Mouse (Mus musculus) heart, adult 9 months (tissue): ENCODE measurements around the gene Gm29866.
"Not testable (repeated sequence)": the region's sequence is repeated elsewhere in the genome, so short reads cannot be mapped to it uniquely, and the experiment has no call there.

ENCODE experiments used
- DNase-seq, 2 experiments: peaks; one replicate each; pipeline ENCODE4 v3.0.0; 2022; ENCODE audit warnings: low spot score in 2 of 2

The Gm29866 gene

GRCm38 (mm10) chrY:20993557-20993956 lies at the start of gene Gm29866:
TSS of gene Gm29866 (minus strand) at chrY:20993657.
- DNase-seq, result not testable (repeated sequence)
